14 mouse cellular contexts compared by ENCODE assay signal in the genomic region with DNA sequence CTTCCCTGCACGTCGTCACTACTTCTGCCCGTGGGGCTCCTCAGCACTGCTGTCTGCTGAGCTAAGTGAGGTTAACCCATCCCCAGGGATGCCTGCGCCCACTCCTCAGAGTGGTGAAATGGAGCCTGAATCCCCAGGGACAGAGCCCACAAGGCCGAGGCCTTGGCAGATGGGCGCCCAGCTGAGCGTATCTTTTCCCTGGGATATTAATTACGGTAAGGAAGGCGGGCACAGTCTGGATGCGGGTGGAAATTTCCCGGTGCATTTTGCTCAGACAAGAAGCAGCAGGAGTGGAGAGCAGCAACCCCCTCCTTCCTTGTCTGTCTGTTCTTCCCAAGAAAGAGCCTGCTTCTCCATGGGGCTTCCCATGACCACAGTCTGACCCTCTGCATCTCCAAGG.
DNase-seq lines count a peak whose midpoint lies in the region; ATAC-seq and TF ChIP-seq lines count a peak whose summit lies in the region.
"Had no signal": no experiment of that assay in that cellular context is flagged by ENCODE, and none has a peak within 500 bp of the region (broad histone marks: within the 10 kb centered on the region; RNA-seq: fewer than 3 reads in every experiment).

No protein-coding gene starts in this region.

- peaks cover 5% of the 10 kb centered on the region; the same call in 1 of the 2 replicates for H3K27me3 ChIP-seq in hindbrain, embryonic 10.5 days (ENCODE audit: insufficient read depth, poor library complexity, severe bottlenecking)
- H3K27me3 ChIP-seq in hindbrain, embryonic 11.5 days (ENCODE audit: control insufficient read depth, insufficient read depth, low read length): no peaks in the 10 kb centered on the region

- ATAC-seq in hindbrain, embryonic 11.5 days (ENCODE audit: low FRiP score): no peak
- ATAC-seq: lung, postnatal 0 days; Patski had no signal

- no peaks in the 10 kb centered on the region for H3K9me3 ChIP-seq in hindbrain, embryonic 10.5 days
- H3K9me3 ChIP-seq in hindbrain, embryonic 11.5 days (ENCODE audit: control insufficient read depth, low read length): no peaks in the 10 kb centered on the region
- H3K9me3 ChIP-seq: limb, embryonic 13.5 days had no signal

- no peak for TF ChIP-seq CTCF in cortical plate, adult 2 months (IDR thresholded peaks at IDR 0.05; ENCODE audit: extremely low read depth, insufficient read depth, low read length)
- no peak for TF ChIP-seq CTCF in layer of hippocampus, adult 2 months (conservative IDR thresholded peaks at IDR 0.05)
- TF ChIP-seq CTCF in gastrocnemius, adult 2 months (IDR thresholded peaks at IDR 0.05): no peak

- peak overlapping the region; percentile 72 for H3K27ac ChIP-seq in hindbrain, embryonic 10.5 days
- no peak overlapping the region for H3K27ac ChIP-seq in hindbrain, embryonic 11.5 days (ENCODE audit: low read depth, low read length)
- H3K27ac ChIP-seq in cortical plate, adult 2 months (ENCODE audit: insufficient read depth, low read length): peak overlapping the region; percentile 51; the same call in 1 of the 2 replicates
- H3K27ac ChIP-seq in layer of hippocampus, adult 2 months: peak overlapping the region; percentile 77
- no peak overlapping the region for H3K27ac ChIP-seq in gastrocnemius, adult 2 months
- H3K27ac ChIP-seq: limb, embryonic 13.5 days; stomach, postnatal 0 days had no signal

- H3K4me2 ChIP-seq in hindbrain, embryonic 11.5 days (replicated peaks; ENCODE audit: low read depth, low read length): no peak overlapping the region
- H3K4me2 ChIP-seq: limb, embryonic 13.5 days had no signal

- H3K36me3 ChIP-seq in hindbrain, embryonic 10.5 days: no peaks in the 10 kb centered on the region
- H3K36me3 ChIP-seq in hindbrain, embryonic 11.5 days (ENCODE audit: control insufficient read depth, insufficient read depth, low read length): no peaks in the 10 kb centered on the region
- H3K36me3 ChIP-seq: limb, embryonic 13.5 days had no signal

- no peak for DNase-seq in hindbrain, embryonic 10.5 days (ENCODE audit: low spot score)
- DNase-seq in hindbrain, embryonic 11.5 days (ENCODE audit: low spot score): no peak
- DNase-seq in brain, adult 2 months (ENCODE audit: low read depth, low spot score): peak; percentile 79
- DNase-seq in layer of hippocampus, adult 2 months (ENCODE audit: low spot score in 2 of 2): peak; percentile 44 to 79
- DNase-seq in gastrocnemius, adult 18-20 months (ENCODE audit: low spot score): no peak
- no peak for DNase-seq in lung, postnatal 10 days
- no peak for DNase-seq in gastrocnemius, adult 2 months
- DNase-seq: adrenal gland, postnatal 14 days; kidney, postnatal 25 days had no signal

- intact Hi-C loops in gastrocnemius, adult 2 months (cut with DNase I): no loop called here

- H3K9ac ChIP-seq in hindbrain, embryonic 11.5 days (ENCODE audit: low read depth, low read length): no peak overlapping the region
- H3K9ac ChIP-seq: limb, embryonic 13.5 days had no signal

- TF ChIP-seq POLR2A in cortical plate, adult 2 months (IDR thresholded peaks at IDR 0.05; ENCODE audit: extremely low read depth, insufficient read depth, low read length): no peak

- no peak overlapping the region for H3K4me3 ChIP-seq in hindbrain, embryonic 10.5 days
- H3K4me3 ChIP-seq in hindbrain, embryonic 11.5 days (ENCODE audit: low read depth, low read length): no peak overlapping the region
- no peak overlapping the region for H3K4me3 ChIP-seq in cortical plate, adult 2 months (ENCODE audit: insufficient read depth, low read length)
- no peak overlapping the region for H3K4me3 ChIP-seq in layer of hippocampus, adult 2 months
- H3K4me3 ChIP-seq in gastrocnemius, adult 2 months: no peak overlapping the region
- H3K4me3 ChIP-seq: limb, embryonic 13.5 days had no signal

- peaks cover 42% of the 10 kb centered on the region for H3K4me1 ChIP-seq in hindbrain, embryonic 10.5 days (replicated peaks)
- H3K4me1 ChIP-seq in hindbrain, embryonic 11.5 days (replicated peaks; ENCODE audit: control insufficient read depth, insufficient read depth, low read length): peaks cover 2% of the 10 kb centered on the region; the same call in 1 of the 2 replicates
- peaks cover 1% of the 10 kb centered on the region; the same call in 1 of the 2 replicates for H3K4me1 ChIP-seq in cortical plate, adult 2 months (ENCODE audit: control insufficient read depth, insufficient read depth, low read length)

- 73% methylated on average over 11 of the region's 11 CpGs for WGBS in hindbrain, embryonic 10.5 days
- 60% methylated on average over 11 of the region's 11 CpGs for WGBS in hindbrain, embryonic 11.5 days

Comparison
In these comparisons a context has a peak if more than half of its experiments do, and no peak if none do; other contexts are left out.
1. H3K27ac ChIP-seq: peak in hindbrain, embryonic 10.5 days (single experiment), cortical plate, adult 2 months (single experiment) and layer of hippocampus, adult 2 months (single experiment); none in hindbrain, embryonic 11.5 days (single experiment) and gastrocnemius, adult 2 months (single experiment).
2. DNase-seq: peak in brain, adult 2 months (single experiment) and layer of hippocampus, adult 2 months (2 of 2); none in hindbrain, embryonic 10.5 days (single experiment), hindbrain, embryonic 11.5 days (single experiment), gastrocnemius, adult 18-20 months (single experiment), lung, postnatal 10 days (single experiment) and gastrocnemius, adult 2 months (single experiment).